Mouse (Mus musculus) midbrain, postnatal 0 days (tissue): ENCODE data around the gene Gm28042. TPM values are rescaled to one million over a fixed set of nuclear protein-coding genes. Genes with fewer than 3 reads are reported as not detected.

Source experiments
- ATAC-seq: fragments of 200-750 bp; cut with Nextera tagmentation; 2 replicates; pipeline ENCODE4 v1.8.0; 2017; ENCODE audit warnings: moderate number of reproducible peaks, mild to moderate bottlenecking, moderate TSS enrichment, moderate library complexity; ENCODE audit not compliant: low FRiP score
- DNase-seq: peaks from one replicate; pipeline ENCODE4 v3.0.0-alpha.2; 2015; ENCODE audit warnings: low spot score
- H3K27ac ChIP-seq: fragments of 300-500 bp; sonication (generic); 2 replicates; pipeline ENCODE4 v1.5.1; 2014; ENCODE audit warnings: low read depth, mild to moderate bottlenecking, low read length, mixed read lengths
- H3K27me3 ChIP-seq: fragments of 300-500 bp; sonication (generic); 2 replicates; pipeline ENCODE4 v1.6.1; 2014; ENCODE audit warnings: low read length, control low read depth, mixed read lengths; ENCODE audit not compliant: insufficient read depth
- H3K36me3 ChIP-seq: fragments of 300-500 bp; sonication (generic); 2 replicates; pipeline ENCODE4 v1.6.1; 2014; ENCODE audit warnings: low read length, control low read depth, mixed read lengths; ENCODE audit not compliant: insufficient read depth
- H3K4me1 ChIP-seq: fragments of 300-500 bp; sonication (generic); 2 replicates; pipeline ENCODE4 v1.6.1; 2014; ENCODE audit warnings: mild to moderate bottlenecking, control low read depth, antibody characterized with exemption, low read length, mixed read lengths; ENCODE audit not compliant: insufficient read depth
- H3K4me2 ChIP-seq: fragments of 300-500 bp; sonication (generic); 2 replicates; pipeline ENCODE4 v1.6.1; 2014; ENCODE audit warnings: low read depth, mild to moderate bottlenecking, low read length, mixed read lengths; ENCODE audit not compliant: poor library complexity, severe bottlenecking
- H3K4me3 ChIP-seq: fragments of 300-500 bp; sonication (generic); 2 replicates; pipeline ENCODE4 v1.5.1; 2014; ENCODE audit warnings: low read depth, mild to moderate bottlenecking, low read length, moderate library complexity
- H3K9ac ChIP-seq: fragments of 300-500 bp; sonication (generic); replicated peaks from 2 replicates; pipeline ENCODE4 v1.6.1; 2014; ENCODE audit warnings: mild to moderate bottlenecking, low read length, moderate library complexity, mixed read lengths; ENCODE audit not compliant: poor library complexity, severe bottlenecking
- H3K9me3 ChIP-seq: fragments of 300-500 bp; sonication (generic); 2 replicates; pipeline ENCODE4 v1.6.1; 2016; ENCODE audit warnings: low read length, control low read depth
- CTCF ChIP-seq: IDR thresholded peaks from 2 replicates; pipeline ENCODE4 v1.5.1; 2016; ENCODE audit warnings: antibody characterized with exemption, mild to moderate bottlenecking
- WGBS: fragments of 180-500 bp; shearing (Covaris S2); extraction: QIAGEN DNeasy Blood & Tissue Kit; methylation state at CpG from one replicate; pipeline ENCODE4 v1.1.7; 2014; 5-methylcytosine and 5-hydroxymethylcytosine counted together
- polyA plus RNA-seq: library from polyadenylated mRNA; unstranded; fragments of >200 nt; fragmentation: Nextera tagmentation; extraction: Ambion mirVana; gene quantifications from 2 replicates; pipeline ENCODE4 v1.2.1, GENCODE M21; 2015
- total RNA-seq: library from RNA; depleted of rRNA; stranded (reverse); fragments of >200 nt; gene quantifications from 2 replicates; pipeline ENCODE4 v1.2.3, GENCODE M21; 2014

Gm28042 gene
- total and polyA plus RNA-seq, 2 experiments from 2014 or later = 0.98 to 6.6 TPM

DNA sequence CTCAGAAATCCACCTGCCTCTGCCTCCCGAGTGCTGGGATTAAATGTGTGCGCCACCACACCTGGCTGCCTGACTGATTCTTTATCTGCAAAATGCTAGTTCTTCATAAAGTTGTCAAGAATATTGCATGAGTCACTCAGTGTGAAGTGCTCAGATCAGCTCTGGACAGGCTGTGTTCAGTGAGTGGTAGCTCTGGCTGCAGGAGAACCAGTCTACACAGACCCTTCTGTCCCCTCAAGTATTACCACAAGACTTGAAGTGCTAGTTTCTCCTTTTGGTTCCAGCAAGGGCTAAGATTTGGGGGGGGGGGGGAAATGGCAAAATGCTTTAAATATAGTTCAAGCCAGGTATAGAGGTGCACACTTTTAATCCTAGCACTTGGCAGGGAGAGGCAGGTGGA lies 39.9 kb upstream of the Gm28042 start:
- no peak overlapping the region for H3K4me2 ChIP-seq
- no peaks in the 10 kb centered on the region for H3K4me1 ChIP-seq
- H3K9ac ChIP-seq = no peak overlapping the region
- no peak overlapping the region for H3K4me3 ChIP-seq
- TF ChIP-seq CTCF = no peak
- H3K27me3 ChIP-seq = no peaks in the 10 kb centered on the region
- H3K9me3 ChIP-seq = no peaks in the 10 kb centered on the region
- no peak overlapping the region for H3K27ac ChIP-seq
- no peaks in the 10 kb centered on the region; the same call in 1 of the 2 replicates for H3K36me3 ChIP-seq
- WGBS = 98% methylated on average over 2 of the region's 2 CpGs
- DNase-seq (no peak), ATAC-seq (no peak)

DNA sequence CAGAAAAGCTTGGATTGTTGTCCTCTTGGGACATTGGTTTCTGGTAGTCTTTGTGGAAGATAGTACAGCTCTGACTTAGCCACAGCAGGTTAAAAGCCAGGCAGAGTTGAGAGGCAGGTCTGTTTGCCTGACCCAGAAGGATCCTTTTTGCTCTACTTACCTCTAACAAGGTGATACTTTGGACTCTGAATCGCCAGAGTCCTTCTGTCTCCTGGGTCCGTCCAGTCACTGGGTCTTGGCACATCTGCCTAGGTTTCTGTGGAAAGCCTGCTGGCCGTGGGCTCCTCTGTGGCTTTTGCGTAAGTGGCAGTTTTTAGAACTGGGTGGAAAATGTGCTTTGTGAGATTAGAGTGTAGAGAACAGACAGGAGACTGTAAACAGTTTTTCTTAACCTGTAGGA lies 38.3 kb upstream of the Gm28042 start:
- no peaks in the 10 kb centered on the region; the same call in 1 of the 2 replicates for H3K36me3 ChIP-seq
- no peaks in the 10 kb centered on the region for H3K4me1 ChIP-seq
- H3K27me3 ChIP-seq = no peaks in the 10 kb centered on the region
- no peak for TF ChIP-seq CTCF
- H3K4me3 ChIP-seq = no peak overlapping the region
- WGBS = 97% methylated on average over 4 of the region's 4 CpGs
- H3K9me3 ChIP-seq = no peaks in the 10 kb centered on the region
- ATAC-seq = no peak
- H3K9ac ChIP-seq = no peak overlapping the region
- no peak for DNase-seq
- H3K27ac ChIP-seq = no peak overlapping the region
- no peak overlapping the region for H3K4me2 ChIP-seq

DNA sequence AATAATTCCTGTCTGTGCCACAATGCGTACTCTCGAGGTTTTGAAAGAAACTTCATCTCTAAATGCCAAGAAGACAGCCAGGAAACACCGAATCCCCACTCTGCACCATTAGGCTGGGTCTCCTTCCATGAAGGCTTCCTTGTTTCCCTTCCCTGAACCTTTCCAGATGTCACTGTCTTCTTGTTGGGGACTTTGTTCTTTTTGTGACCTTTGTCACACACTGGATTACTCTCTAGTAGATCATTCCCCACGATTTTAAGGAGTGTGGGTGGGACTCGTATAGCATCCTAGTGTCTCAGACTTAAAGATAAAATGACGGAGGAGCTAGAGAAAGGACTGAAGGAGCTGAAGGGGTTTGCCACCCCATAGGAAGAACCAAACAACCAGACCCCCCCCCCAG lies 36.4 kb upstream of the Gm28042 start:
- no peak for DNase-seq
- no peak overlapping the region for H3K27ac ChIP-seq
- WGBS = 82% methylated on average over 6 of the region's 6 CpGs
- H3K4me2 ChIP-seq = no peak overlapping the region
- no peaks in the 10 kb centered on the region for H3K9me3 ChIP-seq
- H3K4me1 ChIP-seq = no peaks in the 10 kb centered on the region
- H3K4me3 ChIP-seq = no peak overlapping the region
- ATAC-seq = no peak
- no peaks in the 10 kb centered on the region; the same call in 1 of the 2 replicates for H3K36me3 ChIP-seq
- no peak overlapping the region for H3K9ac ChIP-seq
- H3K27me3 ChIP-seq = no peaks in the 10 kb centered on the region
- no peak for TF ChIP-seq CTCF

DNA sequence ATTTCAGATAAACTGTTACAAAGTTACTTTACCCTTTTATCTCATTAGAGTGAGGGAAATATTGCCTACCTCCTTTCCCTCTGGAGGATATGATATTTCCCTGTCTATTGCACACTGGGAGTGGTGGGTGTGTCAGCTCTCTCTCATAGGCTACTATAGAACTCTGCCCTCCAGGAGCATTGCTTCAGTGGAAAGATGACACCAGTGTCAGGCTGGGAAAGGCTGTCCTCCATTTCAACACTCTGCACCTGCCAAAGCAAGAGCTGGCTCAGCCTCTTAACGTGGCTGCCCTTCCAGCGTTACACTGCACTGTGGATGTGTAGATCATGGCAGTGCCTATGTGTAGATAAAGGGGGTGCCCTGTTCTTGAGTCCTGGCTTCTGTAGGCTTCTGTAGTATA lies 34.9 kb upstream of the Gm28042 start:
- 94% methylated on average over 2 of the region's 2 CpGs for WGBS
- H3K4me2 ChIP-seq = no peak overlapping the region
- TF ChIP-seq CTCF = no peak
- no peaks in the 10 kb centered on the region for H3K27me3 ChIP-seq
- no peak overlapping the region for H3K27ac ChIP-seq
- no peaks in the 10 kb centered on the region for H3K9me3 ChIP-seq
- no peak overlapping the region for H3K4me3 ChIP-seq
- ATAC-seq (no peak), DNase-seq (no peak)
- no peak overlapping the region for H3K9ac ChIP-seq
- no peaks in the 10 kb centered on the region for H3K36me3 ChIP-seq
- H3K4me1 ChIP-seq = no peaks in the 10 kb centered on the region

DNA sequence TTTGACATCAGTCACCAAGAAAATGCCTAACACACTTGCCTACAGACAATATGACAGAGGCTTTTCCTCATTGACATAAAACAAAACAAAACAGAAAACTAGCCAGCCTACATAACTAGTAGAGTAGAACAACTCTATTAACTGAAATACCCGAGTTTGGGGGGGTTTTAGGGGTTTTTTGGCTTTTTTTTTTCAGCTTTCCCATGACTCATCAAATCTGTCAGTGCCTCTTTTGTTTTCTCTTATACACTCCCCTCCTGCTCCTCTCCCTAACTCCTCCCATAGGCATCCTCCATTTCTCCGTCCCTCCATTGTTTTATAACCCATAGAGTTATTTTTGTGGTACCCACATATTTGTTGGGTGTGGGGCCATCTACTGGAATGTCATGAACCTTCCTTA lies 33.8 kb upstream of the Gm28042 start:
- H3K27me3 ChIP-seq = no peaks in the 10 kb centered on the region
- no peak for DNase-seq
- 44% methylated on average over 2 of the region's 2 CpGs for whole genome bisulfite sequencing

DNA sequence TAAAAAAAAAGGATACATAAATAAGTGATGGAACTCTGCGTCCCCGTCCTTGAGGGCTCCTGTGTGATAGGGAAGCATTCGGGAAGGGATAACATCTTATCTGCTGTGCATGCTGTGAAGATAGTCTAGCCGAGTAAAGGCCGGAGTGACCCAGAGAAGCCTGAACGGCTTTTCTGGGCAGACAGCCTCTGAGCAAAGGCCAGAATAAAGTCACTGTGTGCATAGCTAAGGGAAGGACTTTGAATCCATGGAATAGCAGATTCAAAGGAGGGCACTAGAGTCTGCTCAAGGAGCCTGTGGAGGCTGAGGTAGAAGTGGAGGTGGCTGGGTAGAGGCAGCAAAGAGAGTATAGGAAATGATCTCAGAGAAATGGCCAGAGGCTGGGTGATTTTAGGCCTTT lies 32.5 kb upstream of the Gm28042 start:
- Histone ChIP-seq H3K9ac (no peak overlapping the region), H3K4me2 (no peak overlapping the region), H3K9me3 (no peaks in the 10 kb centered on the region), H3K36me3 (0 out of 2 replicates have a peak, but pooled peaks cover 4% of the 10 kb centered on the region), H3K4me3 (no peak overlapping the region), H3K27me3 (no peaks in the 10 kb centered on the region), H3K27ac (no peak overlapping the region), H3K4me1 (no peaks in the 10 kb centered on the region)
- no peak for DNase-seq
- WGBS = 84% methylated on average over 6 of the region's 6 CpGs
- ATAC-seq = no peak
- TF ChIP-seq CTCF = no peak

More for the DNA sequence above, 33.8 kb upstream of the Gm28042 start:
- Histone ChIP-seq H3K4me1 (no peaks in the 10 kb centered on the region), H3K4me2 (no peak overlapping the region), H3K9me3 (no peaks in the 10 kb centered on the region), H3K27ac (no peak overlapping the region), H3K4me3 (no peak overlapping the region), H3K36me3 (no peaks in the 10 kb centered on the region), H3K9ac (no peak overlapping the region)
- no peak for ATAC-seq
- no peak for TF ChIP-seq CTCF
